Mouse (Mus musculus) thymus, adult 18-20 months (tissue): ENCODE results near the gene Sord.

Experiments
- DNase-seq, 2 experiments: peaks; one replicate each; pipeline ENCODE4 v3.0.0; 2022; ENCODE audit warnings: mixed read lengths in 2 of 2

Gene Sord

GRCm38 (mm10) chr2:122304544-122304943 lies 70.0 kb downstream of the Sord start:
- no peak for DNase-seq

GRCm38 (mm10) chr2:122305097-122305892 lies 70.7 kb downstream of the Sord start:
- no peak for DNase-seq

GRCm38 (mm10) chr2:122306184-122306583 lies 71.6 kb downstream of the Sord start:
- no peak for DNase-seq

- no peak for DNase-seq
Observed at GRCm38 (mm10) chr2:122309647-122310046, 75.1 kb downstream of the Sord start.

- no peak for DNase-seq
Observed at GRCm38 (mm10) chr2:122311561-122311960, 77.0 kb downstream of the Sord start.

- DNase-seq, result peak in 1 of 2 experiments; percentile 49
Observed at GRCm38 (mm10) chr2:122312722-122313417, 78.3 kb downstream of the Sord start.

- no peak for DNase-seq
Observed at GRCm38 (mm10) chr2:122313536-122313935, 79.0 kb downstream of the Sord start, which contains the start of gene Duoxa1. Gene Duoxa1 (minus strand): TSS chr2:122313730.
